Mouse (Mus musculus): ENCODE measurements at regions not wholly inside any gene's neighbourhood (a gene's known extent, or its start where the extent isn't known, plus 50 kb on each side); places are given as distances from the start of the nearest gene placed in this dataset.
"Not testable (repeated sequence)": the region's sequence is repeated elsewhere in the genome, so short reads cannot be mapped to it uniquely, and the experiment has no call there.

GRCm38 (mm10) chr5:28771796-28772195 is 304.7 kb upstream of the Shh start:
- DNase-seq (ENCODE audit: low read depth, low spot score): no peak

GRCm38 (mm10) chr5:28756171-28756948 is 289.3 kb upstream of the Shh start:
- DNase-seq (ENCODE audit: low read depth, low spot score): no peak

- DNase-seq (ENCODE audit: low read depth, low spot score): not testable (repeated sequence)
These were observed 284.8 kb upstream of the Shh start for GRCm38 (mm10) chr5:28751821-28752220.

- DNase-seq (ENCODE audit: low read depth, low spot score): no peak
These were observed 267.7 kb upstream of the Shh start for GRCm38 (mm10) chr5:28734768-28735167.

GRCm38 (mm10) chr5:28722067-28722466 is 255.0 kb upstream of the Shh start:
- no peak for DNase-seq (ENCODE audit: low read depth, low spot score)

GRCm38 (mm10) chr5:28714978-28715377 is 247.9 kb upstream of the Shh start:
- no peak for DNase-seq (ENCODE audit: low read depth, low spot score)

- DNase-seq (ENCODE audit: low read depth, low spot score): no peak
These were observed 243.5 kb upstream of the Shh start for GRCm38 (mm10) chr5:28710517-28710916.

GRCm38 (mm10) chr5:28709626-28710025 is 242.6 kb upstream of the Shh start:
- no peak for DNase-seq (ENCODE audit: low read depth, low spot score)

GRCm38 (mm10) chr5:28704359-28704758 is 237.3 kb upstream of the Shh start:
- no peak for DNase-seq (ENCODE audit: low read depth, low spot score)

GRCm38 (mm10) chr5:28696966-28697365 is 229.9 kb upstream of the Shh start:
- DNase-seq (ENCODE audit: low read depth, low spot score): no peak

GRCm38 (mm10) chr5:28690110-28690509 is 223.1 kb upstream of the Shh start:
- DNase-seq (ENCODE audit: low read depth, low spot score): no peak

GRCm38 (mm10) chr5:28689651-28690050 is 222.6 kb upstream of the Shh start:
- no peak for DNase-seq (ENCODE audit: low read depth, low spot score)

GRCm38 (mm10) chr5:28689136-28689535 is 222.1 kb upstream of the Shh start:
- no peak for DNase-seq (ENCODE audit: low read depth, low spot score)

- DNase-seq (ENCODE audit: low read depth, low spot score): no peak
These were observed 215.8 kb upstream of the Shh start for GRCm38 (mm10) chr5:28682821-28683220.

GRCm38 (mm10) chr5:28680311-28680710 is 213.3 kb upstream of the Shh start:
- DNase-seq (ENCODE audit: low read depth, low spot score): no peak

- no peak for DNase-seq (ENCODE audit: low read depth, low spot score)
These were observed 212.7 kb upstream of the Shh start for GRCm38 (mm10) chr5:28679761-28680160.

- DNase-seq (ENCODE audit: low read depth, low spot score): no peak
These were observed 163.1 kb upstream of the Shh start for GRCm38 (mm10) chr5:28630186-28630585.

- no peak for DNase-seq (ENCODE audit: low read depth, low spot score)
These were observed 144.8 kb upstream of the Shh start for GRCm38 (mm10) chr5:28611885-28612284.

GRCm38 (mm10) chr5:28596537-28597314 is 129.7 kb upstream of the Shh start:
- DNase-seq (ENCODE audit: low read depth, low spot score): peak; percentile 55

- no peak for DNase-seq (ENCODE audit: low read depth, low spot score)
These were observed 104.4 kb upstream of the Shh start for GRCm38 (mm10) chr5:28571347-28571998.

- no peak for DNase-seq (ENCODE audit: low read depth, low spot score)
These were observed 101.4 kb upstream of the Shh start for GRCm38 (mm10) chr5:28568417-28568816.

- no peak for DNase-seq (ENCODE audit: low read depth, low spot score)
These were observed 100.4 kb upstream of the Shh start for GRCm38 (mm10) chr5:28567341-28567905.

Measured in WW6 (cell line).